Mouse (Mus musculus): Measurements from ENCODE around the gene Sfxn3. TPM values are rescaled to one million over a fixed set of nuclear protein-coding genes. Genes with fewer than 3 reads are reported as not detected.

Sfxn3 gene
- total and polyA plus RNA-seq, 2 experiments from 2014 or later, result 50.7 to 106 TPM

DNA sequence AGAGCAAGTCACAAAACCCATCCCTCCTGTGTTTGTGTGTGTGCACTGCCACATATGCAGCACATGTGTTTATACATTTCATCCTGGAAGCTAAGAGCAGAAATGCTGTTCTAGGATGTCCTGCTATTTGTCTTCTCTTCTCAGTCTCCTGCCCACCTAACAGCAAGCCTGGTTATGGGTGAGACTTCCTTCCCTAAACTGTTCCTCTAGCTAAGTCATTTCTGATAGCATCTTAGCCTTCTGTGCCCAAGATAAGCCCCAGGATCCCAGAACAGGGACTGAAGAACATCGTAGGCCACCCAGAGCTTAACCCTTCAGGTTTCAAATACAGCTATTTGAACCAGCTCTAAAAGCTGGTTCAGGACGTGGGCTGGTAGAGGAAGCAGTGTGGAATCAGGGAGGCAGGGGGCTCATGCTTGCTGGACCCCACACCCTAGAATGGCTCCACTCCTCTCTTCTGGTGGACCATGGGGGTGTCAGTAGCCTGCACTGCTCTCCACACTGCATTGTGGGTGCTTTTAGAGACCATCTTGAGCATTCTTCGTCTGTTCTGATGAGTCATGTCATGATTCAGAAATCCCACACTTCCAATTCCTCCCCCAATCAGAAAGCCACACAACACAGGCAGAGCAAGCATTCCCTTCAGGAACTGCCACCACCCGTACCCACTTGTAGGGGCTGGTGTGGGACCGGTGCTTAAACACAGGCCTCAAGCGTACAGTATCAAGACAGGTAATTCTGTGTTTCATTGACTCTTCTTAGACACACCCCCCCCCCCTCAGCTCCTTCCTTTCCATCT lies 7.8 kb downstream of the Sfxn3 start:
- H3K4me1 ChIP-seq (ENCODE audit: insufficient read depth), result peaks cover 13% of the 10 kb centered on the region
- H3K4me3 ChIP-seq (ENCODE audit: low read depth, low read length), result no peak overlapping the region
- H3K4me2 ChIP-seq (ENCODE audit: low read depth), result no peak overlapping the region
- DNase-seq, result no peak
- H3K27me3 ChIP-seq (ENCODE audit: insufficient read depth, low read length), result no peaks in the 10 kb centered on the region
- TF ChIP-seq CTCF (IDR thresholded peaks at IDR 0.05; ENCODE audit: low read depth), result no peak
- ATAC-seq, result no peak
- 84% methylated on average over 6 of the region's 6 CpGs for WGBS
- no peaks in the 10 kb centered on the region for H3K9me3 ChIP-seq (ENCODE audit: low read length)
- no peak overlapping the region for H3K9ac ChIP-seq
- no peak overlapping the region for H3K27ac ChIP-seq (ENCODE audit: low read depth, low read length)
- peaks cover 49% of the 10 kb centered on the region for H3K36me3 ChIP-seq (ENCODE audit: insufficient read depth)

DNA sequence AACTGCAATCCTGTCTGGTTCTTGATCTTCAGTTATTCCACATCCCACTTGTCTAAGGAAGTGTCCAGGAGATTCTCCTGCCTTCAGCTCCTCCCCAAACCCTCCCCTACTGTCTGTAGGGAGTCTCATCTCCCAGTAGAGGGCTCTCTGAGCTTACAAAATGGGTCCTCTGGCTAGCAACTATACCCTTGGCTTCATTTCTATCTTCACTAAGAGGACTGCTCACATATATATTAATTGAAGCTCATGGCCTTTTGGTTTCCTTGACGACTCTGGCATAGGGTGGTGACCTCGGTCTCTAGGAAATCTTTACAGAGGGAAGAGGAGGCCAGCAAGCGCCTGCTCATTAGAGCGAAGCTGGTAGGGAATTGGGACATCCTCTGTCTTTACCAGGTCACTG lies 9.1 kb downstream of the Sfxn3 start:
- DNase-seq (peak; percentile 71), ATAC-seq (no peak)
- Histone ChIP-seq H3K4me3 (ENCODE audit: low read depth, low read length) (no peak overlapping the region), H3K9ac (no peak overlapping the region), H3K36me3 (ENCODE audit: insufficient read depth) (peaks cover 41% of the 10 kb centered on the region), H3K27ac (ENCODE audit: low read depth, low read length) (0 out of 2 replicates have a peak overlapping the region, but pooled peaks have one; percentile 9), H3K4me1 (ENCODE audit: insufficient read depth) (peaks cover 13% of the 10 kb centered on the region), H3K27me3 (ENCODE audit: insufficient read depth, low read length) (no peaks in the 10 kb centered on the region), H3K9me3 (ENCODE audit: low read length) (no peaks in the 10 kb centered on the region), H3K4me2 (ENCODE audit: low read depth) (no peak overlapping the region)
- 37% methylated on average over 4 of the region's 4 CpGs for WGBS
- peak; percentile 71 for TF ChIP-seq CTCF (IDR thresholded peaks at IDR 0.05; ENCODE audit: low read depth)

DNA sequence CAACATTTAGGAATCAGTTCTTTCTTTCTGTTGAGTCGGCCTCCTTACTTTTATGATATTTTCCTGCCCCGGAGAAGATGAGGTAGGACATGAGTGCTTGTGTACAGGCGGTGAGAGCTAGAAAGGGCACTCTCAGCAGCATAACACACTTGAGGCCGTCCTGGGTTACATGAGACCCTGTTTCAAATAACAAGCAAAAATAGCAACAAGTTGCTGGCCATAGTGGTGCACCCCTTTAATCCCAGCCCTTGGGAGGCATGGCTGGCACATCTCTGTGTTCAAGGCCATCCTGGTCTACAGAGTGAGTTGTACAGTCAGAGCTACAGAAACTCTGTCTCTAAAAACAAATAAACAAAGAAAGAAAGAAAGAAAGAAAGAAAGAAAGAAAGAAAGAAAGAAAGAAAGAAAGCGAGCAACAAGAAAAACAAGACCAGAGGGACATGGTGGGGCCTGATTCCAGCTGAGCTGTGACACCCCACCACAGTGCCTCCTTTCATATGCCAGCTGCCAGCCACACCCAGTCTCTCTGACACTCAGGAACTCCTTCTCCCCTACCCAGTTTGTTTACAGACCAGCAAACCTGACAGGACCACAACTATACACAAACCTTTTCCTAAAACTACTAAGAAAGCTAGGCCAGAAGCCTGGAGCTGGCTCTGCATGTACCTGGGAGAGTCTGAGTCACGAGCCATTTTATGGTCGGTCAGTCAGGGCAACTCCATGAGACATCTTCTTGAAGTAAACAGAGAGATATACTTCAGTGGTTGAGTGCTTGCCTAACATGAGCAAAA lies 9.8 kb downstream of the Sfxn3 start:
- no peak for ATAC-seq
- peak overlapping the region; percentile 88 for H3K9ac ChIP-seq
- H3K36me3 ChIP-seq (ENCODE audit: insufficient read depth), result peaks cover 34% of the 10 kb centered on the region
- H3K27me3 ChIP-seq (ENCODE audit: insufficient read depth, low read length), result no peaks in the 10 kb centered on the region
- H3K4me3 ChIP-seq (ENCODE audit: low read depth, low read length), result 0 out of 2 replicates have a peak overlapping the region, but pooled peaks have one; percentile 64
- WGBS, result 84% methylated on average over 7 of the region's 7 CpGs
- no peaks in the 10 kb centered on the region for H3K9me3 ChIP-seq (ENCODE audit: low read length)
- H3K4me2 ChIP-seq (ENCODE audit: low read depth), result peak overlapping the region; percentile 81
- peaks cover 13% of the 10 kb centered on the region for H3K4me1 ChIP-seq (ENCODE audit: insufficient read depth)
- no peak for TF ChIP-seq CTCF (IDR thresholded peaks at IDR 0.05; ENCODE audit: low read depth)
- peak overlapping the region; percentile 98 for H3K27ac ChIP-seq (ENCODE audit: low read depth, low read length)
- DNase-seq, result no peak

DNA sequence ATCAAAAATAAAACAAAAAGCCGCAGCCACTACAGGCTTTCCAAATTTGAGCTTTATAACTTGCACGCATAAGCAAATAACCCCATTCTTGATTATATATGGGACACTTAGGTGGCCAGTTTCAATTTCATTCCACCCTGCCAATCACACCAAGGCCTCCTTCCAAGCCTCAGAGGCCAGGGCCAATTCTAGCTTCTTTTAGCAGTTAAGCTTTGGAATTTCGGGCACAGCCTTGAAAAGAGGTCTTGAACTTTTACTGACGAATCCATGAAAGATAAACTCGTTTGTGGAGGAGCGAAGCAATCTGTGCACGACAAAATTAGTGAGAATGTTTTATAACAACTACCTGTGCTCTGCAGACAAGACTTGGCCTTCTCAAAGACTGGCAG lies 10.4 kb downstream of the Sfxn3 start:
- Histone ChIP-seq H3K4me2 (ENCODE audit: low read depth) (peak overlapping the region; percentile 81), H3K4me3 (ENCODE audit: low read depth, low read length) (peak overlapping the region; percentile 64), H3K9me3 (ENCODE audit: low read length) (no peaks in the 10 kb centered on the region), H3K27me3 (ENCODE audit: insufficient read depth, low read length) (no peaks in the 10 kb centered on the region), H3K9ac (peak overlapping the region; percentile 88), H3K4me1 (ENCODE audit: insufficient read depth) (peaks cover 13% of the 10 kb centered on the region), H3K27ac (ENCODE audit: low read depth, low read length) (peak overlapping the region; percentile 98), H3K36me3 (ENCODE audit: insufficient read depth) (peaks cover 27% of the 10 kb centered on the region)
- 39% methylated on average over 7 of the region's 7 CpGs for WGBS
- DNase-seq (no peak), ATAC-seq (no peak)
- no peak for TF ChIP-seq CTCF (IDR thresholded peaks at IDR 0.05; ENCODE audit: low read depth)

DNA sequence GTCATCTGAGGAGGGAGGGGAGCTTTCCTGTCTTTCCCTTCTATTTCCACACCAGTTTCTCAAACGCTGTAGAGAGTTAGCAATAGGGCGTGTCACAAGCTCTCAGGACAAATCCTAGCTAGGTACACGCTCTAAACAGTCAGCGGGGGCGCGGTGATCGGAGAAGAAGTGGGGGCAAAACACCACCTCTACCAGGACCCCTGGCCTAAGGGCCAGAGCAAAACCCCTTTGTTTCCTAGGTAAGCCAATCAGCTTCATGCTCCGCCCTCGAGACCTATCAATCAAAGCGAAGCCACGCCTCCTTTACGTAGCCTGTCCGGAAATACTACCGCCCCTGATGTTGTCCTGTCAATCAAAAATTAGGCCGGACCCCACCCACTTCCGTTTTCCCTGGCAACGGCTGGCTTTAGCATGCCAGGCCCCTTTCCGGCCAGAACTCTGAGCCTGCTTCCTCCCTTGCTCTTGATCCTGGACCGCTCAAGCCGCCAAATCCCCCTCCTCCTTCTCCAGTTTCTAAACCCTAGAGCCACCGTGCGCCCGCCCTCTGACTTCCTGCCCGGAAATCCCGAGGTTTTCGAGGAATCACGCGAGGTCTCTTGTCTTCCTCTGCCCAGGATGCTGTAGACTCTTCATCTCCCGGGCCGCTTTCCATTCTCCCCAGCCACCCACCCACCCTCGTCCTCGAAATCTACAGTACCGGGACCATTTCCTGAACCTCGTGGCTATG lies 11.0 kb downstream of the Sfxn3 start:
- DNase-seq, result peak; percentile 98
- Histone ChIP-seq H3K4me1 (ENCODE audit: insufficient read depth) (peaks cover 13% of the 10 kb centered on the region), H3K4me3 (ENCODE audit: low read depth, low read length) (peak overlapping the region; percentile 64), H3K9ac (peak overlapping the region; percentile 88), H3K27ac (ENCODE audit: low read depth, low read length) (peak overlapping the region; percentile 98), H3K4me2 (ENCODE audit: low read depth) (peak overlapping the region; percentile 81), H3K9me3 (ENCODE audit: low read length) (no peaks in the 10 kb centered on the region), H3K27me3 (ENCODE audit: insufficient read depth, low read length) (no peaks in the 10 kb centered on the region), H3K36me3 (ENCODE audit: insufficient read depth) (peaks cover 22% of the 10 kb centered on the region)
- under 1% methylated on average over 34 of the region's 34 CpGs for WGBS
- TF ChIP-seq CTCF (IDR thresholded peaks at IDR 0.05; ENCODE audit: low read depth), result no peak
- ATAC-seq, result peak; percentile 94

DNA sequence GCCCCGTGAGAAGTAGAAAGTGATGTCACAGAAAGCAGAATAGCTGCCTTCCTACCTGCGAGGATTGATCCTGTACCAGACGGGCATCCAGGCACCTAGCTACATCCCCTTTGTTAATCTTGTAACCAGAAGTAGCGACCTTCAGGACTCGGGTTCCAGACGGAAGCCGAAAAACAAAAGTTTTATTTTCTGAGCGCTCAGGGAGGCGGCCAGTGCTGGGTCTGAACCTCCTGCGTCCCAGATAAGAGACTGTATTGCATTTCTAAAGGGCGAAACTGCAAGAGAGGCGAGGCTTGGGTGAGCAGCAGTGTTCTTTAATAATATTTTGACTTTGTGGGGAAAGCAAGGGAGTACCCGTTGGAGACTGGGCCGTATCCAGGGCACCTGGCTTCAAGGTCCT lies 11.5 kb downstream of the Sfxn3 start:
- 1% methylated on average over 14 of the region's 14 CpGs for WGBS
- peaks cover 16% of the 10 kb centered on the region for H3K36me3 ChIP-seq (ENCODE audit: insufficient read depth)

More for the DNA sequence above, 11.5 kb downstream of the Sfxn3 start:
- peak overlapping the region; percentile 81 for H3K4me2 ChIP-seq (ENCODE audit: low read depth)
- no peak for ATAC-seq
- no peaks in the 10 kb centered on the region for H3K27me3 ChIP-seq (ENCODE audit: insufficient read depth, low read length)
- peaks cover 13% of the 10 kb centered on the region for H3K4me1 ChIP-seq (ENCODE audit: insufficient read depth)
- peak overlapping the region; percentile 88 for H3K9ac ChIP-seq
- DNase-seq, result no peak
- peak overlapping the region; percentile 98 for H3K27ac ChIP-seq (ENCODE audit: low read depth, low read length)
- no peak for TF ChIP-seq CTCF (IDR thresholded peaks at IDR 0.05; ENCODE audit: low read depth)
- H3K4me3 ChIP-seq (ENCODE audit: low read depth, low read length), result peak overlapping the region; percentile 64
- no peaks in the 10 kb centered on the region for H3K9me3 ChIP-seq (ENCODE audit: low read length)

Measured in forebrain, postnatal 0 days (tissue).